Mouse (Mus musculus): ENCODE data around the gene Chek2.

Chek2 gene

DNA sequence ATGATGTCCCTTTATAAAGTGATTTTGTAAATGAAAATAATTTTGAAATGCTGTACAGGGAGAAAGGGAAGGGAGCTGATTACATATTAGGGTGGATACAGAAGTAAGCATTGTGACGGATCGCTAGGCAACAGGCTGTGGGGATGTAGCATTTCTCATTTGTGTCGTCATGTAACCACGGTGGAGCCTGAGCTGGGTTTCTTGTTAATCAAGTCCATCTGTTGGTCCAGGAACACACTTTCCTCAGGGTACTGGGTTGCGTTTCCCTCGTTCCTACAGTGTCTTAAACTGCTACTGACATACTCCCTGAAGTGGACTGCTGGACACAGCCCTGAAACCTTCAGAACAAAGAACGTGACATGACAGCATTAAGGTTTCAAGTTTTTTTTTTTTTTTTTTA, 58.4 kb downstream of the Chek2 start:
- no peak for DNase-seq (ENCODE audit: low spot score in 2 of 2)

DNA sequence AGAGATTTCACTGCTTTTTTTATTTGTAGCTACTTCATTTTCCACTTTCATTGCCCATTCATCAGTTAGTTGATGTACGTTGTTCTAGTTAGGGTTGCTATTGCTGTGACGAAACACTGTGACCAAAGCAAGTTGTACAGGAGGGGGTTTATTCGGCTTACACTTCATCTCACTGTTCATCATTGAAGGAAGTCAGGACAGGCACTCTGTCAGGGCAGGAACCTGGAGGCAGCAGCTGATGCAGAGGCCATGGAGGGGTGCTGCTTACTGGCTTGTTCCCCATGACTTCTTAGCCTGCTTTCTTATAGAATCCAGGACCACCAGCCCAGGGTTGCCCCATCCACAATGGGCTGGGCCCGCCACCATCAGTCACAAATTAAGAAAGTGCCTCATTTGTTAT, 59.0 kb downstream of the Chek2 start:
- no peak for DNase-seq (ENCODE audit: low spot score in 2 of 2)

DNA sequence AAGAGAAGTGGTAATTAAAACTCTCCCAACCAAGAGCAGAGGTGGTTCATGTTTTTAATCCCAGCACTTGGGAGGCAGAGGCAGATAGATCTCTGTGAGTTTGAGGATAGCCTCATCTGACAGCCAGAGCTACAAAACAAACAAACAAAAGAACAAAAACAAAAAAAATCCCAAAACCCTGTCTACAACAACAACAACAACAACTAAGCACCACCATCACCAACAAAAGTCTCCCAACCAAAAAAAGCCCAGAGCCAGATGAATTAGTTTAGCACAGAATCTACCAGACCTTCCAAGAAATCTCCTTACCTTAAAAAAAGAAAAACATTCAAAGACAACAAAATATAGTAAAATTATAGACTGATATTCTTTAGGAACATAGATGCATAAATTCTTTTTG, 60.6 kb downstream of the Chek2 start:
- DNase-seq (ENCODE audit: low spot score in 2 of 2): no peak

DNA sequence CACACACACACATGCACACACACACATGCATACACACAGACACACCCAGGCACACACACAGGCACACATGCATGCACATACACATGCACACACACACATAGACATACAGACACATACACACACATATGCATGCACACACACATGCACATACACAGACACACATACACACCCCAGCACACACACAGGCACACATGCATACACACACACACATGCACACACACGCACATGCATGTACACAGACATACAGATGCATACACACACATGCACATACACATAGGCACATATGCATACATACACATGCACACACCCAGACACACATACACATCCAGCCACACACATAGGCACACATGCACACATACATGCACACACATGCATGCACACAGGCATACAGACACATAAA, 66.9 kb downstream of the Chek2 start:
- DNase-seq (ENCODE audit: low spot score in 2 of 2): no peak

DNA sequence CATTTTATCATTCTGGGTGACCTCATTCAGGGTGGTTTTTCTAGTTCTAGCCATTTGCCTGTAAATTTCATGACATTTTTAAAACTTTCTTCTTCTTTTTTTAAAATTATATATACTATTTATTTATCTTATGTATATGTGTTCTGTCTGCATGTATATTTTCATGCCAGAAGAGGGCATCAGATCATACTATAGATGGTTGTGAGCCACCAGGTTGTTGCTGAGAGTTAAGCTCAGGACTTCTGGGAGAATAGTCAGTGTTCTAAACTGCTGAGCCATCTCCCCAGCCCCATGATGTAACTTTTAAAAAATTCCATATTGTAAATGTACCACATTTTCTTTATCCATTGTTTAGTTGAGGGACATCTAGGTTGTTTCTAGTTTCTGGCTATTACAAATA, 69.1 kb downstream of the Chek2 start:
- no peak for DNase-seq (ENCODE audit: low spot score in 2 of 2)

DNA sequence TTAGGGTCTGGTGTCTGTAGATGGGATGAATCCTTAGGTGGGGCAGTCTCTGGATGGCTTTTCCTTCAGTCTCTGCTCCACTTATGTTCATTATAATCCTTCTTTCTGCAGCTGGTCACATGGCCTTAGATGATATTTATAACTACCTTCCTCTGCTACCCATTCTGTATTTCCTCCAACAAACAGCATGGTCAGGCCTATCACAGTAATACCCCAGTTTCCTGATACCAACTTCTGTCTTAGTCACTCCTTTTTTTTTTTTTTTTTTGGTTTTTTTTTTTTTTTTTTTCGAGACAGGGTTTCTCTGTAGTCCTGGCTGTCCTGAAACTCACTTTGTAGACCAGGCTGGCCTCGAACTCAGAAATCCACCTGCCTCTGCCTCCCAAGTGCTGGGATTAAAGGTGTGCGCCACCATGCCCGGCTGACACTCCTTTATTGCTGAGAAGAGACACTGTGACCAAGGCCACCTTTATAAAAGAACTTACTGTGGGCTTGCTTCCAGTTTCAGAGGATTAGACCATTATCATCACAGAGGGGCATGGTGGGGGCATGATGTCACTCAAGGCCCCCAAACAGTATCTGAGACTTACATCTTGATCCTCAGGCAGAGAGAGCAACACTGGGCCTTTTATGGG, 70.3 kb downstream of the Chek2 start:
- no peak for DNase-seq (ENCODE audit: low spot score in 2 of 2)

DNA sequence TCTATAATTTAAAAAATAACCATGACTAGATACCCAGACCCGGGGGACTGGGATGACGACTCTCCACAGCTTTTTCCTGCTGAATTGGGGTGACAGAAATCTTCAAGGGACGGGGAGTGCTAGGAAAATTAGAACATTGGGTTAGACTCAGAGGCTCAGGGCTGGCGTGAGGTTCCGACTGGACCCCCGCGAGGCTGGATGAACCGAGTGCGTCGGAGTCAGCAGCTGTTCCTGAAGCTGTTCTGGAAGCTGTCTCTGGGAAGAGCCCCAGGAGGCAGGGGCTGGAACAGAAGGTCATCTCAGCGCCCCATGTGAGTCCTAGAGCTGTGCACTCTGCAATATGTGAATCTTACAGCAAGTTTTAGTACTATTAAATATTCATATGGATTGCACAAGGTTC, 75.1 kb downstream of the Chek2 start:
- DNase-seq (ENCODE audit: low spot score in 2 of 2): no peak

DNA sequence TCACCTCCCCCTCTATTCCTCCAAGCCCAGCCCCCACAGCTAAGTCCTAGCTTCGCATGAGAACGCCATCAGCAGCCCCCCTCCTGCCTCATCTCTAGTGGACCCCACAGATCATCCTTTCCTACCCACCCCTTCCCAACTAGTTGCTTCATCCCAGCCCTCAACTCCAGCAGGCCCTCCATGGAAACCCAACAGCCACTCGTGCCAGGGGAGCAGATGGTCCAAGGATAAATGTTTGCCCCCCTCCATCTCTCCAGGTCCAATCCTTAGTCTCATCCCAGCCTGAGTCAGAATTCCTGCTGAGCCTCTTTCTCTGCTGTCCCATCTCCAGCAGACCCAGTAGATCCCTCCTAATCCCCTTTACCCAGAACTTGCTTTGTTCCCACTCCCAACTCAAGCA, 76.5 kb downstream of the Chek2 start:
- no peak for DNase-seq (ENCODE audit: low spot score in 2 of 2)

DNA sequence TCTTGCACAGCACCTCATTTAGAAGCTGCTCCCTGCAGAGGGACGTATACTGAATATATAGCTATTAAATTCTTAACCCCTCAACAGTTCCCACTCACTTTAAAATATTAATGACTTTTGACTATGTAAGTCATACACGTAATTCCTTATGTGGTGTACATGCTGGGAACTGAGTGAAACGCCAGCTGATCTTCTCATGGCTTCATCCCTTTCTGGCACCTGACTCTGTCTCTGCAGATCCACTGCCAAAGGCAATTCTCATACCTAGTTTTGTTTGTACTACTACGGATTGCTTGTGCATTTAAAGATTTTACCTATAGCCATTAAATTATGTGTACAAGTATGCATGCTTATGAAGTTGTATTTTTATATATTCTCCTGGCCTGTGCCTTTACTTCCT, 79.8 kb downstream of the Chek2 start:
- DNase-seq (ENCODE audit: low spot score in 2 of 2): no peak

DNA sequence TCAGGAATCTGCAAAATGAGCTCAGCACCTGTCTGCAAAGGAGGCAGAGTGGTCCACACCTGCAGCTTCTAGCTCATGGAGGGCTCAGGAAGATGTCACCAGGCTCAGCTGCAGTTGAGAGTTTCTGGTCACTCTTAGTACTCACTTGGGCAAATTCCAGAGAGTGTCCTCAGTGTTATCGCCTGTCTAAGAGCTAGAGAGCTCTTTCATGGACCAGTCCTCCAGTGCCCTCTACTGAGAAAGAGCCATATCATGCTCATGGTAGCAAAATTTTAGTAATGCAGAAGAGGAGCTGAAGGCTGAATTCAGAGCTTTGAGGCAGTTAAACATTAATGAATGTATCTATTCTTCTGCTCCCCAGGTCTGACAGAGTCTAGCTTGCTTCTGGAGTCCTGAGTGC, 83.6 kb downstream of the Chek2 start:
- DNase-seq (ENCODE audit: low spot score in 2 of 2): no peak

Data from urinary bladder, postnatal 4 days (tissue).